Mouse (Mus musculus) heart, postnatal 10 days (tissue): Measurements from ENCODE around the gene Frzb. TPM values are rescaled to one million over a fixed set of nuclear protein-coding genes. Genes with fewer than 3 reads are reported as not detected.

Source experiments
- total RNA-seq, 2 experiments: library from RNA; stranded (reverse); gene quantifications; 2 replicates each; pipeline ENCODE4 v1.2.3; 2021

Gene Frzb
- total RNA-seq, 2 experiments from 2014 or later: 7.1 to 7.4 TPM

Other genes with a start within 250 kb of the Frzb start
- not detected for gene Prdx6b, start 155.2 kb downstream of the Frzb start, total RNA-seq
- 10 to 100 TPM; 46.6 to 46.8 TPM for gene Dnajc10, start 132.2 kb downstream of the Frzb start, total RNA-seq
- 10 to 100 TPM; 94.1 to 94.8 TPM for gene Nckap1, start 133.8 kb upstream of the Frzb start, total RNA-seq
- gene Dusp19, start 169.4 kb upstream of the Frzb start, total RNA-seq: 1 to 10 TPM; 5.9 to 7.6 TPM
- gene Nup35, start 169.6 kb upstream of the Frzb start, total RNA-seq: 10 to 100 TPM in 1 of 2 experiments, 1 to 10 TPM in 1; 7.7 to 11.7 TPM